Mouse (Mus musculus) liver, embryonic 16.5 days (tissue): Measurements from ENCODE around the gene Map3k13. TPM values are rescaled to one million over a fixed set of nuclear protein-coding genes. Genes with fewer than 3 reads are reported as not detected.

Experiments used
- ATAC-seq: fragments of 200-750 bp; cut with Nextera tagmentation; 2 replicates; pipeline ENCODE4 v1.8.0; 2017; ENCODE audit warnings: low read depth, mild to moderate bottlenecking, moderate number of reproducible peaks, moderate library complexity
- H3K27ac ChIP-seq: fragments of 300-500 bp; sonication (generic); 2 replicates; pipeline ENCODE4 v1.5.1; 2014; ENCODE audit warnings: mild to moderate bottlenecking, low read length
- H3K27me3 ChIP-seq: fragments of 300-500 bp; sonication (generic); 2 replicates; pipeline ENCODE4 v1.6.1; 2014; ENCODE audit warnings: low read depth, low read length, mixed read lengths; ENCODE audit not compliant: control insufficient read depth, insufficient read depth
- H3K36me3 ChIP-seq: fragments of 300-500 bp; sonication (generic); 2 replicates; pipeline ENCODE4 v1.6.1; 2014; ENCODE audit warnings: mild to moderate bottlenecking; ENCODE audit not compliant: control insufficient read depth, insufficient read depth
- H3K4me1 ChIP-seq: fragments of 300-500 bp; sonication (generic); 2 replicates; pipeline ENCODE4 v1.6.1; 2014; ENCODE audit warnings: low read depth, low read length, mixed read lengths; ENCODE audit not compliant: control insufficient read depth
- H3K4me2 ChIP-seq: fragments of 300-500 bp; sonication (generic); 2 replicates; pipeline ENCODE4 v1.6.1; 2014; ENCODE audit warnings: low read depth, low read length, mixed read lengths
- H3K4me3 ChIP-seq: fragments of 300-500 bp; sonication (generic); 2 replicates; pipeline ENCODE4 v1.5.1; 2014; ENCODE audit warnings: low read depth, mild to moderate bottlenecking, low read length
- H3K9ac ChIP-seq: fragments of 300-500 bp; sonication (generic); 2 replicates; pipeline ENCODE4 v1.6.1; 2014; ENCODE audit warnings: low read depth, low read length
- H3K9me3 ChIP-seq: fragments of 300-500 bp; sonication (generic); replicated peaks from 2 replicates; pipeline ENCODE4 v1.6.1; 2016; ENCODE audit warnings: low read length; ENCODE audit not compliant: control insufficient read depth
- WGBS: fragments of 180-500 bp; shearing (Covaris S2); extraction: QIAGEN DNeasy Blood & Tissue Kit; methylation state at CpG from one replicate; pipeline ENCODE4 v1.1.7; 2014; ENCODE audit not compliant: insufficient replicate concordance; 5-methylcytosine and 5-hydroxymethylcytosine counted together
- polyA plus RNA-seq: library from polyadenylated mRNA; unstranded; fragments of >200 nt; fragmentation: Nextera tagmentation; extraction: Ambion mirVana; gene quantifications from 2 replicates; pipeline ENCODE4 v1.2.1, GENCODE M21; 2015

Map3k13 gene
- polyA plus RNA-seq, 1 experiment from 2014 or later = 0.72 TPM

DNA sequence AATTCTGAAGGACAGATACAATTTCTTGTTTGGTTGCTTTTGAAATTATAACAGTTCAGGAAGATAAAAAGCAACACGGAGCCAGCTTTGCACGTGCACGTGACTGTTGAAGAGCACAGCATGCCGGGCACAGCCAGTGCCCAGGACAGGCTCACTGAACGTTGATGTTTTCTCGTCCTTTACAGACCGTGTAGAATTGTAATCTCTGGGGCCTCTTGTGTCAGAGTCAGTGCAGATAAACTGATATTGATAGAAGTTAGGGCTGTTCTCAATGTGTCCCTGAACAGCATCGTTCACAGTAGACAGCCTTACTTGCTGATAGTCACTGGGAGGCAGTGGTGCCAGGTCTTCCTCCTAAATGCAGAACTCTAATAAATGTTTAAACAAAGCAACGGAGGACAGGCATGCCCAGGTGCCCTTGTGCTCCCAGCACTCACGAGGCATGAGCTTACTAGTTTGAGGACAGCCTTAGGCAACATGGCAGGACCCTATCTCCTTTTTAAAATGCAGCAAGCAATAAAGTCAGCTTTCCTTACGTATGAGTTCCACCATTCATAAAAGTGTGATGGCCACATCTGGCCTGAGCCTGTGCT is 71.9 kb downstream of the Map3k13 start:
- 63% methylated on average over 11 of the region's 11 CpGs for WGBS
- ATAC-seq = no peak
- Histone ChIP-seq H3K27me3 (no peaks in the 10 kb centered on the region), H3K9ac (no peak overlapping the region), H3K4me2 (no peak overlapping the region), H3K9me3 (no peaks in the 10 kb centered on the region), H3K27ac (no peak overlapping the region), H3K4me1 (no peaks in the 10 kb centered on the region; the same call in 1 of the 2 replicates), H3K36me3 (no peaks in the 10 kb centered on the region), H3K4me3 (no peak overlapping the region)

DNA sequence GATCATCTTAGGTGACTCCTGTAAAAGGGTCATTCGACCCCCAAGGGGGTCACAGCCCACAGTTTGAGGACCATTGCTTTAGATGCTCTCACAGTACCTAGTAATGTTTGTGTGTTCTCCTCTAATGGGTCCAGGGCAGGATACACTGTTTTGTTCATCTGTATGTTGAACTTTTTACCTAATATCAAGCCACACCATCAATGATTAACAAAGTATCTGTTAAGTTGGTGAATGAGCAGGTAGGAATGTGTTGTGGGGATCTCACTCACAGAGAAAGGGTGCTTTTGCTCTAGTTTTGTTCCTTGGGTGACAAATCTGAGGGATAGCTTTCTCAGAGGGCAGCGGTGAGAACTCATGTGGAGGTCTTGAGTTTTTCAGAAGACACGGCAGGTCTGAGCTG is 73.6 kb downstream of the Map3k13 start:
- Histone ChIP-seq H3K9me3 (no peaks in the 10 kb centered on the region), H3K27me3 (no peaks in the 10 kb centered on the region), H3K4me1 (no peaks in the 10 kb centered on the region; the same call in 1 of the 2 replicates), H3K4me2 (peak overlapping the region; percentile 8; the same call in 1 of the 2 replicates), H3K4me3 (no peak overlapping the region), H3K27ac (0 out of 2 replicates have a peak overlapping the region, but pooled peaks have one; percentile 34), H3K36me3 (no peaks in the 10 kb centered on the region), H3K9ac (no peak overlapping the region)
- 57% methylated on average over 3 of the region's 3 CpGs for WGBS
- peak; percentile 61; the same call in 1 of the 2 replicates for ATAC-seq

GRCm38 (mm10) chr16:21868651-21869050 is 74.5 kb downstream of the Map3k13 start:
- Histone ChIP-seq H3K9ac (no peak overlapping the region), H3K4me1 (no peaks in the 10 kb centered on the region; the same call in 1 of the 2 replicates), H3K9me3 (no peaks in the 10 kb centered on the region), H3K36me3 (no peaks in the 10 kb centered on the region), H3K4me3 (no peak overlapping the region), H3K27ac (no peak overlapping the region), H3K27me3 (no peaks in the 10 kb centered on the region), H3K4me2 (no peak overlapping the region)
- WGBS = 44% methylated on average over 6 of the region's 6 CpGs
- no peak for ATAC-seq

- no peak overlapping the region for H3K27ac ChIP-seq
- no peak for ATAC-seq
- H3K4me3 ChIP-seq = no peak overlapping the region
- no peaks in the 10 kb centered on the region for H3K36me3 ChIP-seq
- H3K4me1 ChIP-seq = no peaks in the 10 kb centered on the region; the same call in 1 of the 2 replicates
- H3K4me2 ChIP-seq = no peak overlapping the region
- no peak overlapping the region for H3K9ac ChIP-seq
- H3K9me3 ChIP-seq = no peaks in the 10 kb centered on the region
- no peaks in the 10 kb centered on the region for H3K27me3 ChIP-seq
- 66% methylated on average over 4 of the region's 4 CpGs for WGBS
Measured at GRCm38 (mm10) chr16:21869879-21870278, 75.7 kb downstream of the Map3k13 start.

GRCm38 (mm10) chr16:21877735-21878134 is 83.6 kb downstream of the Map3k13 start:
- no peaks in the 10 kb centered on the region for H3K4me1 ChIP-seq
- H3K9ac ChIP-seq = no peak overlapping the region
- ATAC-seq = no peak
- no peak overlapping the region for H3K27ac ChIP-seq
- H3K36me3 ChIP-seq = no peaks in the 10 kb centered on the region
- H3K4me2 ChIP-seq = no peak overlapping the region
- WGBS = 60% methylated on average over 3 of the region's 3 CpGs
- H3K4me3 ChIP-seq = no peak overlapping the region
- H3K27me3 ChIP-seq = no peaks in the 10 kb centered on the region
- H3K9me3 ChIP-seq = no peaks in the 10 kb centered on the region

DNA sequence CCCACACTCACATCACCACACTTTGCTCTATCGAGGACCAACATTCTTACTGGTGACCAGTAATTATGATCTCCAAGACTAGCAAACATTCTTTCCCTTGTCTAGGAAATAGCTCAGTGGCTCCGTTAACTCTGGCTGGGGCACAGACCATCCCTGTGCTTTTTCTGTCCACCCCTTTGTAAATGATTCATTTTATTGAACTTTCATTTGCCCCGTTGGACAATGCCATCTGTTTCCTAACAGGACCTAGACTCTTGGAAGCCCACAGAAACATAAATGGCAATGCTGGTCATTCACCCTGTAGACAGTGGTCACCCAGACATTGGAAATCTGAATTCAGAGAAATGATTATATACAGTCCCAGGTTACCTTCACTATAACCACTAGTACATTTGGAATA is 84.7 kb downstream of the Map3k13 start:
- H3K9me3 ChIP-seq = no peaks in the 10 kb centered on the region
- no peak overlapping the region for H3K9ac ChIP-seq
- no peaks in the 10 kb centered on the region for H3K4me1 ChIP-seq
- H3K27me3 ChIP-seq = no peaks in the 10 kb centered on the region
- ATAC-seq = no peak
- no peaks in the 10 kb centered on the region for H3K36me3 ChIP-seq
- no peak overlapping the region for H3K4me3 ChIP-seq
- WGBS = 55% methylated on average over 3 of the region's 3 CpGs
- H3K27ac ChIP-seq = no peak overlapping the region
- no peak overlapping the region for H3K4me2 ChIP-seq

GRCm38 (mm10) chr16:21881181-21881580 is 87.0 kb downstream of the Map3k13 start:
- Histone ChIP-seq H3K36me3 (no peaks in the 10 kb centered on the region), H3K27me3 (no peaks in the 10 kb centered on the region), H3K27ac (no peak overlapping the region), H3K4me2 (no peak overlapping the region), H3K4me3 (no peak overlapping the region), H3K4me1 (no peaks in the 10 kb centered on the region), H3K9me3 (no peaks in the 10 kb centered on the region), H3K9ac (no peak overlapping the region)
- WGBS = 40% methylated on average over 6 of the region's 6 CpGs
- ATAC-seq = no peak

DNA sequence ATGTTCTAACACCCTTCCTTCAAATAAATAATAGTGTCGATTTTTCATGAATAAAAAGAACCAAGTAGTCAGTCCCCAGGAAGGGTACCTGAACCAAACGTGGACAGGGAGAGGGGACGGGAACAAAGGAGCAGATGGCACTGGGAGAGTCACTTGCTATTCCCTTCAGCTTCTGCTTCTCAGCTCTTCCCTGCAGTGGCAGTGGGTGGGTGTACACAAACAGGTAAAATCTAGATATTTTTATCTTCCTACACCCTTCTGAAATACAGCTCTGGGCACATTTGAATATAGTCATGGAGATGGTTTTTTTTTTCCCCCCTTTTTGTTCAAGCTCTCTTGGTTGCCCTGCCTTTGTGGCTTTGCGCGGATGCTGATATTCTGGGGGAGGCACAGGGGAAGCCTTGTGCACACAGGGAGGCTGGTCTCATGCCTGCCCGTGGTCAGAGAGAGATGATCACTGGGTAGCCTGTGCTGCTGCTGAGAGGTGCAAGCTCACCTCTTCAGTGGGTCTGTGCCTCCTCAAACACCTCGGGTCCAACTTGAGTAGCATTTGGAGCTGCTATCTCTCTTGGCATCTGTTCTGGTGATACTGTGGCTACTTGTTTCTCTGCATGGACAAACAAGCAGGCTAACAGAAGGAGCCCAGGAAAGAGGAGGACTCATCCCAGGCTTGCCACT is 87.6 kb downstream of the Map3k13 start:
- Histone ChIP-seq H3K4me2 (no peak overlapping the region), H3K9me3 (no peaks in the 10 kb centered on the region), H3K9ac (no peak overlapping the region), H3K27ac (no peak overlapping the region), H3K4me3 (no peak overlapping the region), H3K27me3 (no peaks in the 10 kb centered on the region), H3K36me3 (no peaks in the 10 kb centered on the region), H3K4me1 (no peaks in the 10 kb centered on the region)
- no peak for ATAC-seq
- 55% methylated on average over 7 of the region's 7 CpGs for WGBS

- Histone ChIP-seq H3K9ac (no peak overlapping the region), H3K9me3 (no peaks in the 10 kb centered on the region), H3K27ac (no peak overlapping the region), H3K4me1 (no peaks in the 10 kb centered on the region), H3K27me3 (no peaks in the 10 kb centered on the region), H3K4me3 (no peak overlapping the region), H3K4me2 (no peak overlapping the region), H3K36me3 (no peaks in the 10 kb centered on the region)
- no peak for ATAC-seq
- 57% methylated on average over 2 of the region's 2 CpGs for WGBS
Measured at GRCm38 (mm10) chr16:21887601-21888000, 93.5 kb downstream of the Map3k13 start.
